Mouse (Mus musculus) forebrain, postnatal 0 days (tissue): Measurements from ENCODE around the gene Bpi. TPM values are rescaled to one million over a fixed set of nuclear protein-coding genes. Genes with fewer than 3 reads are reported as not detected.

Source experiments
- ATAC-seq: fragments of 200-750 bp; cut with Nextera tagmentation; 2 replicates; pipeline ENCODE4 v1.8.0; 2017; ENCODE audit warnings: mild to moderate bottlenecking, moderate library complexity
- DNase-seq: peaks from one replicate; pipeline ENCODE4 v3.0.0-alpha.2; 2015
- H3K27ac ChIP-seq: fragments of 300-500 bp; sonication (generic); 2 replicates; pipeline ENCODE4 v1.5.1; 2014; ENCODE audit warnings: low read depth, mild to moderate bottlenecking, antibody characterized with exemption, low read length, moderate library complexity, mixed read lengths
- H3K27me3 ChIP-seq: fragments of 300-500 bp; sonication (generic); 2 replicates; pipeline ENCODE4 v1.6.1; 2014; ENCODE audit warnings: mild to moderate bottlenecking, low read length, mixed read lengths; ENCODE audit not compliant: insufficient read depth
- H3K36me3 ChIP-seq: fragments of 300-500 bp; sonication (generic); 2 replicates; pipeline ENCODE4 v1.6.1; 2014; ENCODE audit warnings: mild to moderate bottlenecking, moderate library complexity; ENCODE audit not compliant: insufficient read depth
- H3K4me1 ChIP-seq: fragments of 300-500 bp; sonication (generic); 2 replicates; pipeline ENCODE4 v1.6.1; 2014; ENCODE audit warnings: antibody characterized with exemption; ENCODE audit not compliant: insufficient read depth
- H3K4me2 ChIP-seq: fragments of 300-500 bp; sonication (generic); 2 replicates; pipeline ENCODE4 v1.6.1; 2014; ENCODE audit warnings: low read depth, mild to moderate bottlenecking, moderate library complexity
- H3K4me3 ChIP-seq: fragments of 300-500 bp; sonication (generic); 2 replicates; pipeline ENCODE4 v1.5.1; 2014; ENCODE audit warnings: low read depth, low read length, mixed read lengths
- H3K9ac ChIP-seq: fragments of 300-500 bp; sonication (generic); 2 replicates; pipeline ENCODE4 v1.6.1; 2014; ENCODE audit warnings: mild to moderate bottlenecking
- H3K9me3 ChIP-seq: fragments of 300-500 bp; sonication (generic); 2 replicates; pipeline ENCODE4 v1.6.1; 2016; ENCODE audit warnings: low read length
- CTCF ChIP-seq: sonication (generic); IDR thresholded peaks from 2 replicates; pipeline ENCODE4 v1.5.1; 2016; ENCODE audit warnings: antibody characterized with exemption, control low read depth, low read depth
- WGBS: fragments of 180-500 bp; shearing (Covaris S2); extraction: QIAGEN DNeasy Blood & Tissue Kit; methylation state at CpG from one replicate; pipeline ENCODE4 v1.1.7; 2014; 5-methylcytosine and 5-hydroxymethylcytosine counted together
- polyA plus RNA-seq: library from polyadenylated mRNA; unstranded; fragments of >200 nt; fragmentation: Nextera tagmentation; extraction: Ambion mirVana; gene quantifications from 2 replicates; pipeline ENCODE4 v1.2.1, GENCODE M21; 2015
- total RNA-seq: library from RNA; depleted of rRNA; stranded (reverse); fragments of >200 nt; gene quantifications from 2 replicates; pipeline ENCODE4 v1.2.3, GENCODE M21; 2014

Bpi gene
- total and polyA plus RNA-seq, 2 experiments from 2014 or later = not detected

DNA sequence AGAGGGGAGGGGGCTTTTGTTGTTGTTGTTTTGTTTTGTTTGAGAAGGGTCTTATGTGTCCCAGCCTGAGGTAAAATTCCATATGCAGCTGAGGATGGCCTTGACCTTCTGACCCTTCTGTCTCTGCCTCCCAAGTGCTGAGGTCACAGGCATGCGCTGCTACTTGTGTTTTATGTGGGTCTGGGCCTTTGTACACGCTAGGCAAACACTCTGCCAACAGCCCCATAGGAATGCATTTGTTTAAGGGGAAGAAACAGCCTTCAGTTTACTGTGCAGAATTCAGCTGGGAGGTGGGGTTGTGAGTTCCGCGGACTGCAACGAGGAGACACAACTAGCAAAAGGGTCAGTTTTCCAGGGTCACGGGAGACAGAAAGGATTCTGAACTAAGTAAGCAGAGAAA lies 27.3 kb upstream of the Bpi start:
- Histone ChIP-seq H3K9me3 (no peaks in the 10 kb centered on the region), H3K4me3 (no peak overlapping the region), H3K27me3 (no peaks in the 10 kb centered on the region), H3K4me2 (no peak overlapping the region), H3K4me1 (peaks cover 5% of the 10 kb centered on the region; the same call in 1 of the 2 replicates), H3K27ac (no peak overlapping the region), H3K36me3 (no peaks in the 10 kb centered on the region), H3K9ac (no peak overlapping the region)
- 40% methylated on average over 6 of the region's 6 CpGs for WGBS
- ATAC-seq = no peak
- TF ChIP-seq CTCF = no peak
- DNase-seq = no peak

DNA sequence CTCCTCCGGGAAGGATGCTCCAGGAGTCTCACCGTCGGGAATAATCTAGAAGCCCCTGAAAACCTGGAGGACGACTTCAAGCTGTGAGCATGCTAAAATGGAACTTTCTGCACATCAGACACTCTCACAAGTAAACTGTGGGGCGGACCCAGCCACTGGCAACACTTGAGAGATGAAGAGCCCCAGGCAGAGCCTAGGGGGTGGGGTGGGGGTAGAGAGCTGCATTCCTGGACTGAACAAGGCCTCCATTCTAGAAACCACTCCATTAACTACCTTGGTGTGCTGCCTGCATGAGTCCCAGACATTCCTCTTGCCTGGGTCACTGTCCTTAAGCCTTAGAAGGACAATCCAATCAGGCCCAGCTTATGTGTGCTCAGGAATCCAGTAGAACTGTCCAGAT lies 26.8 kb upstream of the Bpi start:
- no peak for TF ChIP-seq CTCF
- no peaks in the 10 kb centered on the region for H3K36me3 ChIP-seq

DNA sequence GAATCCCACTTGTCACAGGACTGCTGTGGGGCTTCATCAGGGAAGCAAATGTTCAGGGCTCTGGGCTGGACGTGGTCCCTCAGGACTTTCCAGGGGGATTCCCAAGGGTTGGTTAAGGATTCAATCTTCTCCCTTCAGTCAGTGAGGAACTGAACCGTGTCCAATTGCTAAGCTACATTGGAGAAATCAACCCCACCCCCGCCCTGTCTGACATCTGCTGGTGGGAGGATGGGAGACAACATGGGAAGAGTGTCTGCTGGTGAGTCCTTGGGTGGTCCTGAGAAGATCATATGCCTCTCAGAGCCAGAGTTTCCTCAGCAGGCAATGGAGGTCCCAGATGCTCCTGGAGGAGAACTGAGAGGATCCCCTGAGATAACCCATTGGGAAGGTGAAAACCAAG lies 25.5 kb upstream of the Bpi start:
- no peak overlapping the region for H3K4me2 ChIP-seq
- H3K9ac ChIP-seq = no peak overlapping the region
- H3K4me1 ChIP-seq = peaks cover 5% of the 10 kb centered on the region; the same call in 1 of the 2 replicates
- no peak overlapping the region for H3K27ac ChIP-seq
- no peak for TF ChIP-seq CTCF
- H3K36me3 ChIP-seq = no peaks in the 10 kb centered on the region
- no peak for ATAC-seq
- 65% methylated on average over 3 of the region's 3 CpGs for WGBS
- H3K9me3 ChIP-seq = no peaks in the 10 kb centered on the region
- no peak overlapping the region for H3K4me3 ChIP-seq
- no peak for DNase-seq
- no peaks in the 10 kb centered on the region for H3K27me3 ChIP-seq

More for the DNA sequence above, 26.8 kb upstream of the Bpi start:
- no peak for DNase-seq
- Histone ChIP-seq H3K4me1 (peaks cover 5% of the 10 kb centered on the region; the same call in 1 of the 2 replicates), H3K4me3 (no peak overlapping the region), H3K27ac (no peak overlapping the region), H3K27me3 (no peaks in the 10 kb centered on the region), H3K9me3 (no peaks in the 10 kb centered on the region), H3K4me2 (no peak overlapping the region), H3K9ac (no peak overlapping the region)
- 45% methylated on average over 5 of the region's 5 CpGs for WGBS
- no peak for ATAC-seq

GRCm38 (mm10) chr2:158233106-158233505 lies 24.8 kb upstream of the Bpi start:
- WGBS = 83% methylated on average over 3 of the region's 3 CpGs
- H3K4me3 ChIP-seq = no peak overlapping the region
- H3K27ac ChIP-seq = no peak overlapping the region
- TF ChIP-seq CTCF = no peak
- H3K9me3 ChIP-seq = no peaks in the 10 kb centered on the region
- peaks cover 5% of the 10 kb centered on the region; the same call in 1 of the 2 replicates for H3K4me1 ChIP-seq
- ATAC-seq (no peak), DNase-seq (no peak)
- H3K27me3 ChIP-seq = no peaks in the 10 kb centered on the region
- H3K4me2 ChIP-seq = no peak overlapping the region
- no peaks in the 10 kb centered on the region for H3K36me3 ChIP-seq
- H3K9ac ChIP-seq = no peak overlapping the region

DNA sequence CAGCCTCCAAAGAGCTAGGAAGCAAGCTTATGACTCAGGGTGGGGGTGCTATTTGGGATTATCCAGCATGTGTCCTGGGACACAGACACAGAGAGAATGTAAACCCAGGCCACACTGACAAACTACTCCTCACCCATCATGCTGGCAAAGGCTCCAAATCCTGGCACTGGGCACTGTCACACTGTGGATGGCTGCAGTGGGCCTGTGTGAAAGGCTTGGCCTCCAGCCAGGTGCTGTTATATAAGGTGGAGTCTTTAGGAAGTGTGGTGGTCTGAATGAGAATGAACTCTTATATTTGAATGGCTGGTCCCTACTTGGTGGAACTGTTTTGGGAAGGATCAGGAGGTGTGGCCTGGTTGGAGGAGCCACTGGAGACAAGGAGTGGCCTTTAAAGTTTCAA lies 21.2 kb upstream of the Bpi start:
- no peak overlapping the region for H3K4me2 ChIP-seq
- ATAC-seq (no peak), DNase-seq (no peak)
- H3K9me3 ChIP-seq = no peaks in the 10 kb centered on the region
- H3K27me3 ChIP-seq = no peaks in the 10 kb centered on the region
- no peaks in the 10 kb centered on the region for H3K36me3 ChIP-seq
- H3K27ac ChIP-seq = no peak overlapping the region
- H3K4me1 ChIP-seq = no peaks in the 10 kb centered on the region
- no peak overlapping the region for H3K4me3 ChIP-seq
- no peak for TF ChIP-seq CTCF
- H3K9ac ChIP-seq = no peak overlapping the region

- WGBS = 83% methylated on average over 5 of the region's 5 CpGs
- ATAC-seq (no peak), DNase-seq (no peak)
- Histone ChIP-seq H3K27ac (no peak overlapping the region), H3K4me1 (no peaks in the 10 kb centered on the region), H3K9me3 (no peaks in the 10 kb centered on the region), H3K9ac (no peak overlapping the region), H3K27me3 (no peaks in the 10 kb centered on the region), H3K4me3 (no peak overlapping the region), H3K4me2 (no peak overlapping the region), H3K36me3 (no peaks in the 10 kb centered on the region)
- TF ChIP-seq CTCF = no peak
Observed at GRCm38 (mm10) chr2:158238101-158238500, 19.8 kb upstream of the Bpi start.

DNA sequence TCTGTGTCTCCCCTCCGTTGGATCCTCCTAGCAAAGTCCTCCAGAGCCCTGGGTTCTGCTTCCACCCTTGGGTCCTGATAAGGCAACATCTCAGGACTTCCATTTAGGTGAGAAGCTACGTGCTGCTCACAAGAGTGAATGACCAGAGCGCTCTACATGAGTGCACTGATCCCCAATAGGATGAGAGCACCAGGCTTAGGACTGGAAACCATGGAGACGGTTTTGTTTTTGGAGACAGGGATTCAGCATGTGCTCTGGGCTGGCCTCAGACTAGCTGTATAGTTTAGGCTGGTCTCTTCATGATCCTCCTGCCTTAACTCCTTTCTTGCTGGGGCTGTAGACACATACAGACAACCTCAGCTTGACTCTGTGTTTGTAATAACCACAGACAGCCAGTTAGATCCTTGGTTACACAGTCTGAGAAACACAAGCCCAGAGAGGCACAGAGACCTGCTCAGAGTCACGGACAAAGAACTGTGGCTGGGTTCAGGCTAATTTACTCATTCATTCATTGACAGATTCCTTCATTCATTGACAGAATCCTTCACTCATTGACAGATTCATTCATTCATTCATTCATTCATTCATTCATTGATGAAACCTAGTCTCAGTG lies 16.7 kb upstream of the Bpi start:
- no peak for TF ChIP-seq CTCF
- H3K36me3 ChIP-seq = no peaks in the 10 kb centered on the region
- peak; percentile 58 for ATAC-seq
- H3K9me3 ChIP-seq = no peaks in the 10 kb centered on the region
- no peaks in the 10 kb centered on the region for H3K27me3 ChIP-seq
- H3K4me2 ChIP-seq = no peak overlapping the region
- H3K4me1 ChIP-seq = no peaks in the 10 kb centered on the region
- no peak overlapping the region for H3K4me3 ChIP-seq
- no peak overlapping the region for H3K9ac ChIP-seq
- 55% methylated on average over 5 of the region's 5 CpGs for WGBS
- DNase-seq = no peak
- no peak overlapping the region for H3K27ac ChIP-seq
